Mouse (Mus musculus): ENCODE data around the gene Slc12a1.
"Not testable (repeated sequence)": the region's sequence is repeated elsewhere in the genome, so short reads cannot be mapped to it uniquely, and the experiment has no call there.

Gene Slc12a1

DNA sequence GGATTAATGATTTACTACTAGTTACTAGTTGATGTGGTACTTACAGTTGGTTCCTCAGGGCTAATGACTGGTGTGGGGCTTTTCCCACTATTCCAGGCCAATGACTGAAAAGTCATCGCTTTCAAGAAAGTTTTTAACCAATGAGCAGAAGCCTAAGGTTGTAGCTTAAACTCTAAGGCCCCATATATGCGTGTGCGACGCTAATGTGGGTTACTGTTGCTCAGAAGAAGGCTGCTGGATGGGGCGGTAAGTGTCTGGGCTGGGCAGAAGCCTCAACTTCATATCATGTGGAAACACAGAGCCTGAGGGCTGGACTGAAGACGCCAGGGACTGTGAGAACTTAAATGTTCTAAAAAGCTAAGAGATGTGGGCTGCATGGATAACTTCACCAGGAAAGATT is at the start of gene Slc12a1:
Gene Slc12a1 (plus strand): TSS at position 118 of the 400 bp plus-strand sequence.
- DNase-seq: peak; percentile 52

DNA sequence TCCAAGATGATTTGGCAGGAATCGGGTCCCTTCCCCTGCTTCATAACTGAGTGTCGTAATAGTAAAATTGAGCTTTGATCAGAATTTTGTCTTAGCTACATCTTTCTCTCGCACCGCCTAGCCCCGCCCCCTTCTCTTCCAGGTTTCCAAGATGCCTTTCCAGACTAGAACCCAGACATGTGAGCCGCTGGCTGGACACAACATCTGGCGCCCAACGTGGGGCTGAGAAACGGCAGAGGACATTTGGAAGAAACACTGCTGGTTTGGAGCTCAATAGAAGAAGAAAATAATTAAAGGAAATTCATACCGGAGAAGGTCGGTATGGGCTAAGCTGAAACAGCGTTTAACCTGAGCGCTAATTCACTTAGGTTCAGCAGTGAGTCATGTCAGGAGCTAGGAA is 47.8 kb upstream of the Slc12a1 start:
- DNase-seq: not testable (repeated sequence)

DNA sequence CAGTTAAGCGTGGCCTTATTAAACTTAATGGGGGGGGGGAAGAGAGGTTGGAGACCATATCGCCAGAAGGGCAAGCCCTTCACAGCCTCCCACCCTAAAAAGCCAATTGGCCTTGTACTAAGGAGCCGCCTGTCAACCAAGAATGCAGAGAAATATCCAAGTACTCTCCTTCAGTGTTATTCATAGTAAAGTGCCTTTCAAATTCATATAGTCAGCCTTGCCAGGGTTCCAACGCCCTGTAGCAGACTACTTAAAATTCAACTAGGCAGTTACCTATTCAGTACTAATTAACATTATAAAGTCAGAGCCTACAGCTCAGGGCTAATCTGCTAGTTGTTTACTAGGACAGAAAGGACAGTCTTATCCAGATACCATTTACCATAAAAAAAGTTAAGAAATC is 45.8 kb upstream of the Slc12a1 start:
- DNase-seq: not testable (repeated sequence)

DNA sequence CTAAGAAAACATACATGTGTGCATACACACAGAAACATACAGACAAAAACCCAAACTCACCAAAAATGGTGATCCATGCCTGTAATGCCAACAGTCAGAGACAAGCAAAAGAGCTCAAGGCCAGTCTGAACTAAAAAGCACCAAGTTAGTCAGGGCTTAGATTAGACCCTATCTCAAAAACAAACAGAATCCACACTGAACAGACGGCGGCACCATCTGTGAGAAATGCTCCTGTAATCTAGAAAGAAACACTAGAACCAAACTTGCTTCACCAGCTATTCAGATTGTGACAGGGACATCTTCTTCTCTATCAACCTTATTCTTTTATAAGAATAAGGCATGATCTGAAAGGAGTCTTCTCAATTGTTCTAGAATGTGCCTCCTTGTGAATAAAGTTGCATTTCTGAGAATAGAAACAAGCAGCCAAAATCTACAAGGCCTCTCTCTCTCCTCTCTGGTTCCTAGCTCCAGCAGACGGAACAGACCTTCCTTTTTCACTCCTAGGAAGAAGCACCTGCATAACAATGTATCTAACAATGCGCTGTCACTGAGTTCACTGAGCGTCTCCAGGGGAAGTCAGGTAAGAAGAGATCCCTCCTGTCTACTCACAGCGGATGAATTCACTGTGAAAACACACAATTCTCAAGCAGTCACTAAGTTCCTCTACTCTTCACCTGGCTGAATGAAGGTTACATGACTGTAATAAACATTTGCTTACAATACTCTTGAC is 32.8 kb upstream of the Slc12a1 start:
- DNase-seq: no peak

DNA sequence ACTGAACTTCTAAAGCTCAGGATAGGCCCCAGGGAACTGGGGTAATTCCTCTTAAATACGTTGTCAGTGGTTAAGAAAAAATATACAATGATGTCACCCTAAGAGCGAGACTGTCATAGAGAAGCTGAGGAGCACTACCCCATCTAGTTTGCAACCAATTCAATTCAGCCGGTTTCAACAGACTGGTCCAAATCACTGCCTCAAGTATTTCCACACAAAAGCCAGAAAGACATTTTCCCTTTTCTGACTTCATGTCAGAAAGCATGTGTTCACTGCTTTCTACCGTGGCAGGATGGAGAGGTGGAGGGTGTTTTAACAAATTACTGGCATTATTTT is 30.0 kb upstream of the Slc12a1 start:
- DNase-seq: no peak

DNA sequence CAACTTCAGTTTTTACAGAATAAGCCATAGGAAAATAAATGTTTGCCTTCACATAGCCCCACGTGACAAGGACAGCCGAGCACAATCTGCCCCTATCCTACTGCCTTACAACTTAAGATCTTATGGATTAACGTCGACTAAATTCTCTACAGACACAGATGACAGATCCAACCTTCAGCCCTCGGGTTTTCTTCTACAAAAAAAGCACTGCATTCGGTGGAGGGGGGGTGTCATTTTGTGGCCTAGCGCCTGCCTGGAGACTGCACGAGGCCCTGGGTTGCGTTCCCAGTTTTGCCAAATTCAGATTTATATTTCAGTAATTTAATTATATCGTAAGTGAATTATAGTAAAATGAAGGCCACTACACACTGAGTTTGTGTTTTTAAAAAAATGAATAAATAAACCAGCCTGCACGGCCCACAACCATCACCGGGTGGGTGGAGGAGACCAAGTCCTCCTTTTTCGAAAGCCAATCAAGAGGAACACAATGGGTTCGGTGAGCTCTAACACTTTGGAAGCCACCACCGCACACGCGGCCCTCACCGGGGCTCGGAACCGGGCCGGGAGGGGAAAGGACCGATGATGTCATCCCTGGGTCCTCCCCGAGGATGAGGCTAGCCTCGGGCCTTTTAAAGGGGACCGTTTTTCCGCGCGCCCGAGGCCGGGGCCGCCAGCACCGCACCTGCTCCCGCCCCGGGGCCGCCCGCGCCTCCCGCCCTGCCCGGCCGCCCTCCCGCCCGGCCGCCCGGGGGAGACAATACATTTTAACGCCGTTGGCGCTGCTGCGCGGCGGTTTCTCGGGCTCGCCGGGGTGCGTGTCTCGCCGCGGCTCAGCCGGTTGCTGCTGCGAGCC is 29.5 kb upstream of the Slc12a1 start:
- DNase-seq: peak; percentile 63

DNA sequence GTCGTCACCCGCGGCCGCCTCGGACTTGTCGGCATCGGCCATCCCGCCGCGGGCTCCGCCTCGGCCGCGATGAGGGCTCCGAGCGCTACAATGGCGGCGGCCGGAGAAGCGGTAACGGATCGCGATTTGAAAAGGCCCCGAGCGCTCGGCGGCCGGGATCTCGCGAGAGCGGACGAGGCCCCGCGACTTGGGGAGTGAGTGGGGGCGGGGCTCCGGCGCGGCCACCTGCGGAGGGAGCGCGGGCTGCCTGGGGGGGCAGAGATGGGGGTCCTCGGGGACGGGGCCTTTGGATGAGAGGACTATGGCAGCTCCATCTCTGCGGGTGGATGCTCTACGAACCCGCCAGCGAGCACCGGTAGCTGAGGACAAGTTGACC is 28.8 kb upstream of the Slc12a1 start, which contains the start of gene Myef2:
Gene Myef2 (minus strand): TSS at position 185 of the 376 bp plus-strand sequence.
- DNase-seq: peak; percentile 78

DNA sequence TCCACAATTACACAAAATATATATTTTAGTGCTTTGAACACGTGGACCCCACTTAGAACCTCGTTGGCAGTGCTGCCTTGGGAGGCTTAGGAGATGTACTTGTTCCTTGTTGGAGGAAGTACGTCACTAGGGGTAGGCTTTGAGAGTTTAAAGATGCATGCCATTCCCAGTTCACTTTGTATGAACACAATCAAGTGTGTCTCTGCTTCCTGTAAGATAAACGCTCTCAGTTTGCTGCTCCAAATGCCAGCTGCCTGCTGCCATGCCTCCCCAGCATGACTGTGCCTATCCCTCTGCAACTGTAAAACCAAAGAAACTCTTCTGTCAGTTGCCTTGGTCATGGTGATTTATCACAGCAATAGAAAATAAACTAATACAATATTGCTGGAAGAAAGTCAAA is 26.5 kb upstream of the Slc12a1 start:
- no peak for DNase-seq

DNA sequence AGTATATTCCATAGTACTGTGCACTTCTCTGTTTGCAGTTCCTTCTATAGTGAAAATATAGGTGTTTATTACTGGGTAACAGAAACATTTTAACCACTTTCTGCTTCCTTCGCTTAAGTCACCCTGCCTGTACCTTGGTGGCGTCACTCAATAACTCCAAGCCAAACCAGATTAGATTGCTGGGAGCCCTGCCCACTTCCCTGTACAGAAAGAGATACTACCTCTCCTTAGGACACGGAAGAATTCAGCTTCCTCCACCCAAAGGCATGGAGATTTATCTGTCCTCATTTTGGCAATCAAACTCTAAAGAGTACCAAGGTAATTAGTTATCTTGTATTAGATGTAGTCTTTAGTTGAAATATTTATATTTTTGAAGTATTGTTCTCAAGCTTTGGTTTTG is 25.5 kb upstream of the Slc12a1 start:
- DNase-seq: no peak

DNA sequence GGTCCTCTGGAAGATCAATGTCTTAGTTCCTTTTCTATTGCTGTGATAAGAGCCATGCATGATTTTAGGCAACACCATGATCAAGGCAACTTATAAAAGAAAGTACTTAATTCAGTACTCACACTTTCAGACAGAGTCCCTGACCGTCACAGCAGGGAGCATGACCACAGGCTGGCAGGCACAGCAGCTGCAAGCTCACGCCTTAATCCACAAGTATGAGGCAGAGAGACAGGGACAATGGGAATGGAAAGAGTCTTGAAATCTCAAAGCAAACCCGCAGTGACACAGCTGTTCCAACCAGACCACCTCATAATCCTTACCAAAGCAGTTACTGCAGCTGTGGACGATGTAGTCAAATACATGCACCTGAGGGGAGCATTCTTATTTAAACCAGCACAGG is 18.2 kb upstream of the Slc12a1 start:
- DNase-seq: no peak

DNA sequence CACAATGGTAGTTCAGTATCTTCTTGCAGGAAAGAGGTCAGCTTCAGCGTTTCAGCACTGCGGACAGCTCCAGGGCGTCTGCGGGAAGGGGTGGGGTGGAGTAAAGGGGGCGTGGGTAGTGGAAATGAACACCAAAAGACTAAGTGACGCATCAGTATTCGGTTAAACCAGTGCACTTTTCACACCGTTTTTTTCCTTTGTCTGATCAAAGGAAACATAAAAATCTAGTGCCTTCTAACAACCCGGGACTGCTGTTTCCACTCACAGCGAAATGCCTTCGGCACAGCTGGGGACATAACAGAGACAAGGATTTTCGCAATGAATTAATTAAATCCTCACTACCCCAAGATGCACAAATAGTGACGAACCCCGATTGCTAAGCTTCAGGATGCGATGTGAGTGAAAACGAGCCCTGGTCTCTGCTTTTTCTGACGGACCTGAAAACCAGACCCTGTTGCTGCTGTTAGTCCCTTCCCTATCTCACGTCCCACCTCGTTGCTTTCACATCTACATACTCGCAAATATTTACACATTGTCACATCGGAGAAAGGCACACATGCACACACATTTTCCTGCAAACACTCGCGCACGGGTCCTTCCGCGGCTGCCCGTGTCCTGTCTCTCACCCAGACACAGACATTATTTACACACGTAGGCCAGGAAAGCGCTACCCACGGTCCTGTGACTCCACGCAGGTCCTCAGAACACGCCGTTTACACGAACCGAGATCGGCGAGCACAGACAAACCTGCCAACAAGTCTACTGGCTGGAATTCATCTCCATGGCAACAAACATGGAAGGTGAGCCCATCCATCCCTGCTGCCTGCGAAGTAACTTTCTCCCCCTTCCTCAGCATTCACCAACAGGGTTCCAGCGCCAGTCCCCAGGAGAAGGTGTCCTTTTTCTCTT is 16.1 kb upstream of the Slc12a1 start, which contains the start of gene Ctxn2:
Gene Ctxn2 (plus strand): TSS at position 790 of the 909 bp plus-strand sequence.
- peak; percentile 56 for DNase-seq

DNA sequence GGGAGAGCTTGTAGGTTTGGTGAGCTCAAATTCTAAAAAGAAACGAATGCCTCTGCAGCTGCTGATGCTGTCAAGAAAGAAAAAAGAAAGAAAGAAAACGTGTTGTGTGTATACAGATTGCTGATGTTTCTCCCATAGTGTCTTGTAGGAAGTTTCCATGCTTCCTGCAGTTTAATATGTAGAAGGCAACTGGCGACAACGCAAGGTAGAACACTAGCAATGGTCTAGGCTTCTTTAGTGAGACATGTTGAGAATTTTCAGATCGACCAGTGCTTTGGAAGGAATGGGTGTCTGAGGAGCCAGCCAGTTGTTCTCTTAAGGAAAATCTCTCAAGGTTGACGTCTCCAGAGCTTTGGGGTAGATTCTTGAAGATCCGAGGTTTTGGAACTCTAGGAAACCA is 15.5 kb upstream of the Slc12a1 start:
- no peak for DNase-seq

DNA sequence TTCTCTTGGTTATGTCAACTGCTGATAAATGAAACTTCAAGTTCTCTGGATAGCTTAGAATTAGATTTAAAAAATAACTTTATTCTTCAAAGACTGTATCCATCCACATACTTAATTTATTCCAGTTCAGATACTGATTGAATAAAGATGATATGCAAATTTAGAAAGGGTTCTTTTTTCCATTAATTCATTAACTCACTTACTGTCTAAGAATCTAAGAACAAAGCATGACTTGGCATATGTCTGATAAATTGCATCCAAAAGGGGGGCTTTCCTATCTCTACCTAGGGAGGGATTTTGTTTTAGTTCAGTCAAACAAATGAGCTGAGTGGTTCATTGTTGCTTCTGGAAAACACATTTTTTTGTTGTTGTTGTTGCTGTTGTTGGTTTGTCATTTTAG is 10.0 kb upstream of the Slc12a1 start:
- no peak for DNase-seq

DNA sequence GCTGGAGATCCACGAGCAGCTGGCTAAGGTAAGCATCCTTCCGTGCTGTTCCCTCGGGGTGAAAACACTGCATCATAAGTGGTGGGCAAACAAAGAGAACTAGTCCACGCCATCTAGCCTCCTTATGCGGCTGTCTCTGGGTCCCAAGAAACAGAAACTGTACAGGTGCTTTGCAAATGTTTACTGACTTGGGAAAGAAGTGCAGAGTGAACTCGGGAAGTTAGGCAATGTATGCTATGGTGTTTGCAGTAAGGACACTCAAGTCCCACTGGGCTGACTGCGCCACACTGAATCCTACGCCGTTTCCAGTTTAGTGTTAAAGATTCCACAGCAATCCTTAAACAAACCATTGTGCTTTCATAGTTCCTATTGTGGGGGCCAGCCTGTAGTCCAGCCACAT is 2.0 kb downstream of the Slc12a1 start:
- no peak for DNase-seq

DNA sequence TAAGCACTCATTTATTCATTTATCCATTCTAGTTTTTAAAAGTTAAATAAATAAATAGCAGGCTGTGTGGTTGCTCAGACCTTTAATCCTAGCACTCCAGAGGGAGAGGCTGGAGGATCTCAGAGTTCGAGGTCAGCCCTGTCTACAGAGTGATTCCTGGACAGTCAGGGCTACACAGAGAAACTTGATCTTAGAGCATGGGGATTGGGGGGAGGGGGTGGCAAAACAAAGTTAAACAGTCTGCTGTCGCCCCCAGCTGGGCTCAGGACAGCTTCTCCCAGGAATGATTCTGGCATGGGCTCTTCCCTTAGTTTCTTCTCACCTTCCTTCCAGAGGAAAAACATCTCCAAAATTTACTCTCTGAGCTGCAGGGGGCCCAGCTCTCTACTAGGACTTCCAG is 3.2 kb downstream of the Slc12a1 start:
- DNase-seq: no peak

DNA sequence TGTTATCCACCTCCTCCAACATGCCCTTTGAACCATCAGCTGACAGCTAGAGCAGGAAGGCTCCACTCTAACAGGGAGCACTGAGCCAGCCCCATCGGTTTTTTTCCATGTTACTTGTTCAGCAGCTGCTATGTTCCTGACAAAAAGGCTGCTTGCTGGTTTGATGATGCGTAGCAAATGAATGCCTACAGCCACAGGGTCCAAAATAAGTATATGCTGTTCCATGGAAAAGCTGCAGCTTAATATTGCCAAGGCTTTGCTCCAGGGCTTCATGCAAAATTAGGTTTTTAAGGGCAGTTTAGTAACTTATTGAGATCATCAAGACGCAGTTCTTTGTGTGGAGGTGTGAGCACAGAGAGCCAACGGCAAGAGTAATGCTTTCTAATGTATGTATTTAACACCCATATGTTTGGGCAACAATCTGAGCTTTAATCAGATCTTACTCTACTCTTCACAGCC is 9.7 kb downstream of the Slc12a1 start:
- no peak for DNase-seq

DNA sequence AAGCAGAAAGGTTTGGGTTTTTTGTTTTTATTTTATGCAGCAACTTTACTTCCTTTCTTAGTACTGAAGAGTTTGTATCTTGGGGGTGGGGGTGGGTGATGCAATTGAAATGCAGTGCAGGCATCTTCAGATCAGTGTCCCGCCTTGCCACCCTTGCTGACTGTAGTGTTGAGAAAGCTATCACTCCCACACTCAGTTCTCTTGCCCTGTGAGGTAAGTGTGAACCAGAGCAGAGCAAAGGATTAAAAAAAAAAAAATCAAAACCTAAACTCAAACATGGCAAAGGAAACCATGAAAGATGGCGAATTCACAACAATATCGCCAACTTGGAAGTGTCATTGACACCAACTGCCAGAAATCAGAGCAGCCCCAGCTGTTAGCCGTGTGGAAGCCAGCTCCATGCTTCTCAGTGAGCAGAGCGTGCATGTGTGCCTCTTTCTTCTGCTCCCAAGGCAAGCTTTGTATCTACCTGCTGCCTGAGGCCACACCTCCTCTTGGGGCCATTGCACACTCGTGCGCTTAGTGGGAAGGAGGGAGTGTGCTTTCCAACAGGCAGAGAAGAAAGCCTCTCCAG is 26.0 kb downstream of the Slc12a1 start:
- DNase-seq: no peak

DNA sequence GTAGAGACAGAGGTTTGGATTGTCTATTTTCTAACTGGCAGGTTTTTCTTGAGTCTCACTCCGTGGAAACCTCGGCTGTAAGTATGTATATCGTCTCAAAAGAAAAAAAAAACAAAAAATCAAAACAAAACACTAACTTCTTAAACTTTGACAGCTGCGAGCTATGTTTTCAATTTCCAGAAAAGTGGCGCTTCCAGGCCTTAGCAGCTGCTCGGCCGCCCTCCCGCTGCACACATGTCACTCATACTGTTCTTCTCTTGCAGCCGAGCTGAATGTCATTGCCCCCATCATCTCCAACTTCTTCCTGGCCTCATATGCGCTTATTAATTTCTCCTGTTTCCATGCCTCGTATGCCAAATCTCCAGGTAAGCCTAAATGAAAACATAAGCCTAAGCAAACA is 35.6 kb downstream of the Slc12a1 start:
- no peak for DNase-seq

DNA sequence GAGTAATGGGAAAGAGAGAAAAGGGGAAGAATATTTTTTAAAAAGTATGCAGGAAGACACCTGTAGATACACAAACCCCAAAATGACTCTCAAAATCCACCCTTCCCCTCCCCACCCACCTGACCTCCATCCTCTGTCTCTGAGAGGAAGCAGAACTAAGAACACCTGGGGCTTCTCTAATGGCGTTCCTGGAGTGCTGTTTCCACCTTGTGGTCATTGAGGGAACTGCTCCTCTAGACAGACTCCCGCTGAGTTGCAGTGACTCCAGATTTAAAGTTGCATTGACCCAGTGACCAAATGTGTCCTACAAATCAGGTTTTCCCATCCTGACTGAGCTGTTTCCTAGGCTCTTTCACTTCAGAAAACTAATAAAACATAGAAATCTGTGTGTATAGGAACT is 36.9 kb downstream of the Slc12a1 start:
- peak; percentile 54 for DNase-seq

DNA sequence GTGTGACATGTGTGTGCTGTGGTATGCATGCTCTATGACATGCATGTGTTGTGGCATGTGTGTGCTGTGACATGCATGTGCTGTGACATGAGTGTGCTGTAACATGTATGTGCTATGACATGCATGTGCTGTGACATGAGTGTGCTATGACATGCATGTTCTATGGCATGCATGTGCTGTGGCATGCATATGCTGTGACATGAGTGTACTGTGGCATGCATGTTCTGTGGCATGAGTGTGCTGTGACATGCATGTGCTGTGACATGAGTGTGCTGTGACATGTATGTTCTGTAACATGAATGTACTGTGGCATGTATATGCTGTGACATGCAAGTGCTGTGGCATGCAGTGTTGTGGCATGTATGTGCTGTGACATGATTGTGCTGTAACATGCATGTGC is 40.6 kb downstream of the Slc12a1 start:
- DNase-seq: no peak

DNA sequence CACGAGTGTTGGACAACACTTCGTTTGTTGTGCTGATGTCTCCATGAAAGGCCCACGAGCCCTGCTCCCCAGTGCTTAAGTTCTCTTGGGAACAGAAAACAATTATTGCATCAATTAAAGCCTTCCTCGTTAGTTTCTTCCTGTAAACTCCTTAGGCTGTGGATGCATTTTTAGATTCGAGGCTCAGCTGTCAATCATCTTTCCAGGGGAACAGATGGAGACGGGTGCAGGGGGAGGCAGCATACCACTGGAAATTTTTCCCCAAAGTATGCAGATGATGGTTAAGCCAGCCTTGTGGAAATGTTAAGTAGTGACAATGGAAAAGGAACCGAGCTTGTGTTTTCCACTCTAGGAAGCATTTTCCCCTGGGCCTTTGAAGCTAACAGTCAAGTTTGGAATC is 44.5 kb downstream of the Slc12a1 start:
- DNase-seq: no peak

DNA sequence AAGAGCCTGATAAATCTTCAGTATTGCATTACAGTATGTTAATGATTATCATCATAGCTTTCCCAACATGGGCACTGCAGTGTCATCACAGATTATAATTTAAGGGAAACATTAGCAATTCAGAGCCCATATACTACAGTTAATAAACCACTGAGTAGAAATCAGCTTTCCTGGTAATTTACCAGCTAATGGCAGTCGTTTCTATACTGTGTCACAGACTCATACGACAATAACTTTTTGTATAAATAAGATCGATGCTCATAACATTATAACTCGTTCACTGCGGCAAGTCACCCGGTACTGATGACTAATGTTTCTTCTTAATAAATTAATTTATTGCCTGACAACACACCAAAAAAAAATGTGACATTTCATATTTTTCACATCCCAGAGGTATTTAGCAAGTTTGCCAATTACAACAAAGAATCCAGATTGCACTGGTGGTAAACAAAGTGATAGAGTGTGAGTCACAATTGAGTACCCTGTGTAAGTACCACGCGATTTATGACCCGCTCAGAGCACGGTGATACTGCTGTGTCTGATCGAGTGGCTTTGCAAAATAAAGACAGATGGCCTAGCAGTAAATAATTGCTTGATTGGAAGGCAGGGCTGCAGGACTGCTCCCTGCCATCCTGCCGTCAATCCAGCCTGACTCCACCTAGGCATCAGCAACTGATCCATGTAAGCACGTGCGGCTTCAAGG is 56.7 kb downstream of the Slc12a1 start:
- no peak for DNase-seq
